Mouse (Mus musculus) left cerebral cortex, adult 2 months (tissue): ENCODE results near the gene Gm49322. TPM values are rescaled to one million over a fixed set of nuclear protein-coding genes. Genes with fewer than 3 reads are reported as not detected.
A peak's percentile ranks its signal among the peaks of the same experiment; 100 is the strongest.

ENCODE experiments used
- DNase-seq, 2 experiments: peaks; one replicate each; pipeline ENCODE4 v3.0.0; 2021 to 2022; ENCODE audit warnings: low spot score in 2 of 2, mixed read lengths in 1 of 2; ENCODE audit errors: extremely low spot score in 1 of 2
- H3K27ac ChIP-seq: fragments of 200-600 bp; 2 replicates; pipeline ENCODE4 v1.8.1; 2022
- H3K4me3 ChIP-seq: fragments of 200-600 bp; 2 replicates; pipeline ENCODE4 v1.8.1; 2022
- CTCF ChIP-seq: fragments of 200-600 bp; IDR thresholded peaks from 2 replicates; pipeline ENCODE4 v1.8.1; 2022; ENCODE audit warnings: antibody characterized with exemption, mild to moderate bottlenecking, moderate library complexity
- intact Hi-C: fragments of 180-260 bp; cut with DNase I; formaldehyde crosslinking; loops from one replicate; pipeline ENCODE4 v1.15.1; 2025
- microRNA-seq, 2 experiments: library from miRNA; unstranded; fragments of <30 nt; microRNA quantifications; one replicate each; pipeline ENCODE4 v1.2.0; 2021
- total RNA-seq, 2 experiments: library from RNA; stranded (reverse); gene quantifications; 2 replicates each; pipeline ENCODE4 v1.2.3; 2021

Gm49322 gene
- total RNA-seq, 2 experiments from 2014 or later, result 2.7 to 4.2 TPM

- DNase-seq, result no peak
- H3K4me3 ChIP-seq, result no peak overlapping the region
- TF ChIP-seq CTCF, result no peak
- intact Hi-C loops, result loop anchor here (1.0 to 5.0 kb wide), 2 partner anchors 29 to 43 kb away; partner anchors contain the start of genes Izumo4 and Mob3a
- no peak overlapping the region for H3K27ac ChIP-seq
These were observed 53.0 kb downstream of the Gm49322 start for GRCm38 (mm10) chr10:80658841-80659202.

GRCm38 (mm10) chr10:80659213-80659612 lies 53.4 kb downstream of the Gm49322 start:
- Histone ChIP-seq H3K27ac (no peak overlapping the region), H3K4me3 (peak overlapping the region; percentile 40; the same call in 1 of the 2 replicates)
- DNase-seq, result peak; percentile 65 to 74
- intact Hi-C loops, result loop anchor here (1.0 to 5.0 kb wide), 2 partner anchors 29 to 43 kb away; partner anchors contain the start of genes Izumo4 and Mob3a
- TF ChIP-seq CTCF, result peak; percentile 93

- no peak overlapping the region for H3K27ac ChIP-seq
- no peak for DNase-seq
- H3K4me3 ChIP-seq, result no peak overlapping the region
- intact Hi-C loops, result no loop called here
- TF ChIP-seq CTCF, result peak; percentile 66
These were observed 55.3 kb downstream of the Gm49322 start for GRCm38 (mm10) chr10:80661149-80661548.

- Histone ChIP-seq H3K4me3 (no peak overlapping the region), H3K27ac (no peak overlapping the region)
- TF ChIP-seq CTCF, result no peak
- DNase-seq, result no peak
- intact Hi-C loops, result no loop called here
These were observed 57.8 kb downstream of the Gm49322 start for GRCm38 (mm10) chr10:80663485-80664196.

GRCm38 (mm10) chr10:80664197-80665015 lies 58.6 kb downstream of the Gm49322 start:
- Histone ChIP-seq H3K27ac (peak overlapping the region; percentile 75), H3K4me3 (no peak overlapping the region; the same call in 1 of the 2 replicates)
- no peak for TF ChIP-seq CTCF
- DNase-seq, result no peak
- intact Hi-C loops, result no loop called here

GRCm38 (mm10) chr10:80665016-80665380 lies 59.2 kb downstream of the Gm49322 start:
- no peak for DNase-seq
- TF ChIP-seq CTCF, result no peak
- Histone ChIP-seq H3K27ac (peak overlapping the region; percentile 75), H3K4me3 (no peak overlapping the region)
- intact Hi-C loops, result no loop called here

Small RNA genes within 50 kb of the gene (microRNA-seq; reads per million reads assigned to microRNA genes)
- gene Mir6912, result 4.4 to 8.6 reads per million in 2 experiments

Other genes starting within 250 kb of the Gm49322 start
- gene Plk5, start 249.6 kb upstream of the Gm49322 start, total RNA-seq, result 10 to 100 TPM; 27.3 to 37.9 TPM
- gene Mex3d, start 218.4 kb upstream of the Gm49322 start, total RNA-seq, result 10 to 100 TPM; 19.2 to 20.6 TPM
- gene Mbd3, start 206.5 kb upstream of the Gm49322 start, total RNA-seq, result 100 to 1,000 TPM; 139 to 150 TPM
- gene Uqcr11, start 199.2 kb upstream of the Gm49322 start, total RNA-seq, result 100 to 1,000 TPM; 373 to 394 TPM
- gene Tcf3, start 172.4 kb upstream of the Gm49322 start, total RNA-seq, result 10 to 100 TPM; 28.9 to 30.1 TPM
- not detected for gene Onecut3, start 111.2 kb upstream of the Gm49322 start, total RNA-seq
- gene Atp8b3, start 66.9 kb upstream of the Gm49322 start, total RNA-seq, result under 1 TPM; 0.11 to 0.63 TPM
- 10 to 100 TPM; 46.5 to 51.3 TPM for gene Rexo1, start 44.5 kb upstream of the Gm49322 start, total RNA-seq
- 10 to 100 TPM; 48.2 to 59.7 TPM for gene Klf16, start 28.7 kb upstream of the Gm49322 start, total RNA-seq
- gene Abhd17a, start 15.7 kb upstream of the Gm49322 start, total RNA-seq, result 100 to 1,000 TPM; 185 to 191 TPM
- gene Scamp4, start 3.1 kb upstream of the Gm49322 start, total RNA-seq, result 10 to 100 TPM; 41.5 to 44.8 TPM
- gene Adat3, start 3.1 kb upstream of the Gm49322 start, total RNA-seq, result 1 to 10 TPM; 1.3 to 5.6 TPM
- gene Csnk1g2, start 16.8 kb downstream of the Gm49322 start, total RNA-seq, result 100 to 1,000 TPM; 244 to 251 TPM
- 10 to 100 TPM; 85.1 to 96.7 TPM for gene Btbd2, start 51.0 kb downstream of the Gm49322 start, total RNA-seq
- 10 to 100 TPM; 42.8 to 48.8 TPM for gene Mknk2, start 72.1 kb downstream of the Gm49322 start, total RNA-seq
- gene Mob3a, start 96.0 kb downstream of the Gm49322 start, total RNA-seq, result 10 to 100 TPM; 13.6 to 15.5 TPM
- 10 to 100 TPM; 45.0 to 46.0 TPM for gene Izumo4, start 96.2 kb downstream of the Gm49322 start, total RNA-seq
- 100 to 1,000 TPM; 150 to 151 TPM for gene Ap3d1, start 136.2 kb downstream of the Gm49322 start, total RNA-seq
- 10 to 100 TPM; 64.6 to 75.3 TPM for gene Dot1l, start 149.2 kb downstream of the Gm49322 start, total RNA-seq
- gene Sf3a2, start 192.2 kb downstream of the Gm49322 start, total RNA-seq, result 10 to 100 TPM; 42.0 to 48.7 TPM
- 10 to 100 TPM; 68.2 to 71.0 TPM for gene Plekhj1, start 192.6 kb downstream of the Gm49322 start, total RNA-seq
- gene Amh, start 199.2 kb downstream of the Gm49322 start, total RNA-seq, result 1 to 10 TPM; 1.9 to 3.8 TPM
- 1 to 10 TPM; 5.9 to 7.4 TPM for gene Jsrp1, start 207.5 kb downstream of the Gm49322 start, total RNA-seq
- 100 to 1,000 TPM; 476 to 536 TPM for gene Oaz1, start 220.6 kb downstream of the Gm49322 start, total RNA-seq
- gene Lingo3, start 238.0 kb downstream of the Gm49322 start, total RNA-seq, result 10 to 100 TPM; 38.3 to 42.8 TPM
- 10 to 100 TPM; 40.0 to 43.2 TPM for gene Lsm7, start 249.2 kb downstream of the Gm49322 start, total RNA-seq
- gene Sppl2b, start 249.3 kb downstream of the Gm49322 start, total RNA-seq, result 10 to 100 TPM; 55.6 to 62.5 TPM